Mouse (Mus musculus) myocyte (in vitro differentiated cells): ENCODE results near the gene Piwil1.

ENCODE experiments used
- CEBPB ChIP-seq: IDR thresholded peaks from 2 replicates; pipeline ENCODE4 v1.6.1; 2011; ENCODE audit warnings: mild to moderate bottlenecking, moderate library complexity; ENCODE audit not compliant: poor library complexity, insufficient read depth, severe bottlenecking
- E2F4 ChIP-seq: IDR thresholded peaks from one replicate; pipeline ENCODE4 v1.6.1; 2011; ENCODE audit warnings: mild to moderate bottlenecking, control low read depth, moderate library complexity; ENCODE audit not compliant: insufficient read depth
- MYOG ChIP-seq, 3 experiments: IDR thresholded peaks; one replicate each; pipeline ENCODE4 v1.6.1; 2011; ENCODE audit warnings: control low read depth in 2 of 3, low read depth in 2 of 3, mild to moderate bottlenecking in 2 of 3; ENCODE audit not compliant: insufficient read length in 2 of 3, control insufficient read depth in 1 of 3, insufficient read depth in 1 of 3
- POLR2A ChIP-seq: IDR thresholded peaks from one replicate; pipeline ENCODE4 v1.6.1; 2011; ENCODE audit warnings: low read depth, mild to moderate bottlenecking, control low read depth, moderate library complexity; ENCODE audit not compliant: insufficient read length
- POLR2AphosphoS2 ChIP-seq: IDR thresholded peaks from one replicate; pipeline ENCODE4 v1.6.1; 2011; ENCODE audit warnings: low read depth, control low read depth; ENCODE audit not compliant: insufficient read length
- REST ChIP-seq: IDR thresholded peaks from one replicate; pipeline ENCODE4 v1.6.1; 2011; ENCODE audit warnings: mild to moderate bottlenecking, control low read depth, moderate library complexity; ENCODE audit not compliant: insufficient read depth, insufficient read length
- SRF ChIP-seq: IDR thresholded peaks from one replicate; pipeline ENCODE4 v1.6.1; 2011; ENCODE audit warnings: low read depth; ENCODE audit not compliant: control insufficient read depth, insufficient read length
- USF1 ChIP-seq: IDR thresholded peaks from one replicate; pipeline ENCODE4 v1.6.1; 2011; ENCODE audit warnings: low read depth, mild to moderate bottlenecking, control low read depth, moderate library complexity

GRCm38 (mm10) chr5:128674124-128674523, 28.2 kb upstream of the Piwil1 start:
- TF ChIP-seq POLR2A (no peak), CEBPB (no peak), SRF (no peak), REST (no peak), MYOG (IDR thresholded peaks at IDR 0.05; ENCODE audit: control insufficient read depth in 1 of 3, insufficient read depth in 1 of 3, insufficient read length in 2 of 3, low read depth in 2 of 3) (no peak), USF1 (no peak), POLR2AphosphoS2 (no peak), E2F4 (no peak)
